Mouse (Mus musculus) limb, embryonic 14.5 days (tissue): ENCODE results near the gene Snap25. TPM values are rescaled to one million over a fixed set of nuclear protein-coding genes. Genes with fewer than 3 reads are reported as not detected.

Experiments
- ATAC-seq: fragments of 200-750 bp; cut with Nextera tagmentation; 2 replicates; pipeline ENCODE4 v1.8.0; 2017; ENCODE audit warnings: low read depth, moderate number of reproducible peaks, moderate TSS enrichment; ENCODE audit not compliant: low FRiP score
- DNase-seq: peaks from one replicate; pipeline ENCODE4 v3.0.0-alpha.2; 2015; ENCODE audit warnings: low spot score
- H3K27ac ChIP-seq: fragments of 300-500 bp; sonication (generic); replicated peaks from 2 replicates; pipeline ENCODE4 v1.5.1; 2014; ENCODE audit warnings: low read depth, mild to moderate bottlenecking, low read length, moderate library complexity, mixed read lengths
- H3K27me3 ChIP-seq: fragments of 300-500 bp; sonication (generic); 2 replicates; pipeline ENCODE4 v1.6.1; 2014; ENCODE audit warnings: low read length, mixed read lengths; ENCODE audit not compliant: control insufficient read depth, insufficient read depth
- H3K36me3 ChIP-seq: fragments of 300-500 bp; sonication (generic); 2 replicates; pipeline ENCODE4 v1.6.1; 2014; ENCODE audit warnings: mild to moderate bottlenecking, low read length, moderate library complexity, mixed read lengths; ENCODE audit not compliant: control insufficient read depth, insufficient read depth
- H3K4me1 ChIP-seq: fragments of 300-500 bp; sonication (generic); 2 replicates; pipeline ENCODE4 v1.6.1; 2014; ENCODE audit warnings: antibody characterized with exemption, low read length, mixed read lengths; ENCODE audit not compliant: control insufficient read depth, insufficient read depth
- H3K4me2 ChIP-seq: fragments of 300-500 bp; sonication (generic); replicated peaks from 2 replicates; pipeline ENCODE4 v1.6.1; 2014; ENCODE audit warnings: low read depth, mild to moderate bottlenecking, low read length, moderate library complexity; ENCODE audit not compliant: severe bottlenecking
- H3K4me3 ChIP-seq: fragments of 300-500 bp; sonication (generic); replicated peaks from 2 replicates; pipeline ENCODE4 v1.5.1; 2014; ENCODE audit warnings: low read length
- H3K9ac ChIP-seq: fragments of 300-500 bp; sonication (generic); 2 replicates; pipeline ENCODE4 v1.6.1; 2014; ENCODE audit warnings: mild to moderate bottlenecking, low read depth, low read length, moderate library complexity; ENCODE audit not compliant: severe bottlenecking
- H3K9me3 ChIP-seq: fragments of 300-500 bp; sonication (generic); 2 replicates; pipeline ENCODE4 v1.6.1; 2016; ENCODE audit warnings: low read length; ENCODE audit not compliant: control insufficient read depth
- POLR2A ChIP-seq: fragments of 200-500 bp; IDR thresholded peaks from 2 replicates; pipeline ENCODE4 v1.8.0; 2012; ENCODE audit warnings: inconsistent platforms, mild to moderate bottlenecking, moderate library complexity, borderline replicate concordance; ENCODE audit not compliant: insufficient read depth, insufficient read length; ENCODE audit errors: extremely low read depth
- WGBS: fragments of 180-500 bp; shearing (Covaris S2); extraction: QIAGEN DNeasy Blood & Tissue Kit; methylation state at CpG from one replicate; pipeline ENCODE4 v1.1.7; 2014; 5-methylcytosine and 5-hydroxymethylcytosine counted together
- polyA plus RNA-seq, 2 experiments: library from polyadenylated mRNA; depleted of rRNA in 1 of 2; stranded (reverse) in 1 of 2; unstranded in 1 of 2; fragments of >200 nt; fragmentation: Nextera tagmentation in 1 of 2; extraction: Ambion mirVana in 1 of 2; gene quantifications; 2 replicates each; pipeline versions ENCODE4 v1.2.1 to v1.2.3; 2012 to 2014

Snap25 gene
- polyA plus RNA-seq, 2 experiments: 0.22 to 1.9 TPM

- Histone ChIP-seq H3K4me1 (peaks cover 9% of the 10 kb centered on the region; the same call in 1 of the 2 replicates), H3K9me3 (no peaks in the 10 kb centered on the region), H3K4me3 (no peak overlapping the region), H3K4me2 (no peak overlapping the region), H3K27me3 (no peaks in the 10 kb centered on the region), H3K27ac (no peak overlapping the region), H3K36me3 (no peaks in the 10 kb centered on the region), H3K9ac (no peak overlapping the region)
- DNase-seq (no peak), ATAC-seq (no peak)
- WGBS: 77% methylated on average over 4 of the region's 4 CpGs
- TF ChIP-seq POLR2A: no peak
Measured at GRCm38 (mm10) chr2:136674077-136674757, 39.0 kb upstream of the Snap25 start.

GRCm38 (mm10) chr2:136676196-136676595 lies 37.1 kb upstream of the Snap25 start:
- no peak for TF ChIP-seq POLR2A
- H3K36me3 ChIP-seq: no peaks in the 10 kb centered on the region
- ATAC-seq (no peak), DNase-seq (no peak)
- peaks cover 8% of the 10 kb centered on the region; the same call in 1 of the 2 replicates for H3K4me1 ChIP-seq
- H3K9ac ChIP-seq: no peak overlapping the region
- no peak overlapping the region for H3K27ac ChIP-seq
- H3K9me3 ChIP-seq: no peaks in the 10 kb centered on the region
- WGBS: 82% methylated on average over 2 of the region's 2 CpGs
- no peak overlapping the region for H3K4me2 ChIP-seq
- H3K27me3 ChIP-seq: no peaks in the 10 kb centered on the region
- no peak overlapping the region for H3K4me3 ChIP-seq

- Histone ChIP-seq H3K4me1 (peaks cover 8% of the 10 kb centered on the region; the same call in 1 of the 2 replicates), H3K27ac (no peak overlapping the region), H3K9ac (no peak overlapping the region), H3K4me3 (no peak overlapping the region), H3K9me3 (no peaks in the 10 kb centered on the region), H3K27me3 (no peaks in the 10 kb centered on the region), H3K36me3 (no peaks in the 10 kb centered on the region), H3K4me2 (no peak overlapping the region)
- ATAC-seq: no peak
- TF ChIP-seq POLR2A: no peak
- 77% methylated on average over 8 of the region's 8 CpGs for WGBS
- DNase-seq: no peak
Measured at GRCm38 (mm10) chr2:136676918-136677445, 36.3 kb upstream of the Snap25 start.

GRCm38 (mm10) chr2:136678321-136679161 lies 34.7 kb upstream of the Snap25 start:
- peak; percentile 50 for DNase-seq
- peak; percentile 73 for ATAC-seq
- WGBS: 3% methylated on average over 43 of the region's 44 CpGs

More at GRCm38 (mm10) chr2:136678321-136679161, 34.7 kb upstream of the Snap25 start:
- Histone ChIP-seq H3K4me2 (peak overlapping the region; percentile 97), H3K4me3 (peak overlapping the region; percentile 56), H3K9ac (peak overlapping the region; percentile 75), H3K4me1 (peaks cover 8% of the 10 kb centered on the region; the same call in 1 of the 2 replicates), H3K36me3 (no peaks in the 10 kb centered on the region), H3K27ac (peak overlapping the region; percentile 84), H3K27me3 (no peaks in the 10 kb centered on the region), H3K9me3 (no peaks in the 10 kb centered on the region)
- no peak for TF ChIP-seq POLR2A
